In the genomic region with DNA sequence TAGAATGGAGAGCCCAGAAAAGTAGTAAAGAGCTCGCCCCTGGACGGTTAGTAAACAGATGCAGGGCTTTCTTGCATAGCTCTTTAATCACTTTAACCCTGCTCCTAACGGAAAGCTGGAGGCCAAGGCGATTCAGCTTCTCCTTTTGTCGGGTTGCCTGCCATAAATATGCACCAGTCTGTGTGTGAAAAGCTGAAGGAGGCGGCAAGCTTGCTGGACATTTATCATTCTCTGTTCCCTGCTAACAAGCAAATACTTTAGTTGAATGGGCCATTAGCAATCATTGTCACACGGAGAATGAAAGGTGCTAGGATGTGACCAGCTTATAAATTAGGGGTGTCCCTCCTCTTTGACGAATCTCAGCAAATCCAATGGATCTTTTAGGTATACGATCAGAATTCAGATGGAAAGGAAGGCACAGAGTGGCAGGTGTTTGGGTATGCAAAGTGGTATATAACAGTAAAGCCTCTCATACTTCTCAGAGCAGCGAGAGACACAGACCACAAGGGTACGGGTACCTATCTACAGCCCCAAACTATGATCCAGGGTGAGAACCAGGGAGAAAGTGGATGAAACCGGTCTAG, we compare ENCODE assay signal across 9 mouse cellular contexts. TPM values are rescaled to one million over a fixed set of nuclear protein-coding genes. Genes with fewer than 3 reads are reported as not detected.
A peak's percentile ranks its signal among the peaks of the same experiment; 100 is the strongest.
DNase-seq lines count a peak whose midpoint lies in the region; ATAC-seq and TF ChIP-seq lines count a peak whose summit lies in the region.
"Had no signal": no experiment of that assay in that cellular context is flagged by ENCODE, and none has a peak within 500 bp of the region (broad histone marks: within the 10 kb centered on the region; RNA-seq: fewer than 3 reads in every experiment).

No protein-coding gene starts in this region.

- intact Hi-C loops in gastrocnemius, adult 2 months (cut with DNase I), result no loop called here

- WGBS in lung, embryonic 15.5 days, result 41% methylated on average over 12 of the region's 12 CpGs
- 49% methylated on average over 12 of the region's 12 CpGs for WGBS in limb, embryonic 13.5 days
- 42% methylated on average over 12 of the region's 12 CpGs for WGBS in stomach, embryonic 16.5 days

- H3K9me3 ChIP-seq in lung, embryonic 15.5 days, result no peaks in the 10 kb centered on the region
- H3K9me3 ChIP-seq in limb, embryonic 13.5 days, result no peaks in the 10 kb centered on the region
- no peaks in the 10 kb centered on the region for H3K9me3 ChIP-seq in stomach, embryonic 16.5 days (replicated peaks; ENCODE audit: control insufficient read depth, low read length)

- H3K4me1 ChIP-seq in lung, embryonic 15.5 days, result peaks cover 74% of the 10 kb centered on the region
- peaks cover 88% of the 10 kb centered on the region for H3K4me1 ChIP-seq in limb, embryonic 13.5 days
- peaks cover 40% of the 10 kb centered on the region for H3K4me1 ChIP-seq in stomach, embryonic 16.5 days (ENCODE audit: control insufficient read depth, insufficient read depth, low read length)

- no peak overlapping the region for H3K9ac ChIP-seq in lung, embryonic 15.5 days
- no peak overlapping the region for H3K9ac ChIP-seq in limb, embryonic 13.5 days
- H3K9ac ChIP-seq in stomach, embryonic 16.5 days (ENCODE audit: low read length), result no peak overlapping the region

- DNase-seq in gastrocnemius, adult 2 months, result no peak
- no peak for DNase-seq in gastrocnemius, postnatal 4 days (ENCODE audit: low spot score in 2 of 2)
- no peak for DNase-seq in lung, postnatal 10 days
- no peak for DNase-seq in MN1 (ENCODE audit: low spot score)
- DNase-seq: right cerebral cortex, postnatal 4 days had no signal

- H3K27ac ChIP-seq in gastrocnemius, adult 2 months, result no peak overlapping the region; the same call in 1 of the 2 replicates
- H3K27ac ChIP-seq in lung, embryonic 15.5 days, result no peak overlapping the region
- no peak overlapping the region for H3K27ac ChIP-seq in limb, embryonic 13.5 days
- H3K27ac ChIP-seq in stomach, embryonic 16.5 days (ENCODE audit: low read length), result no peak overlapping the region

- TF ChIP-seq CTCF in gastrocnemius, adult 2 months (IDR thresholded peaks at IDR 0.05), result no peak

- no peaks in the 10 kb centered on the region for H3K27me3 ChIP-seq in lung, embryonic 15.5 days
- no peaks in the 10 kb centered on the region for H3K27me3 ChIP-seq in limb, embryonic 13.5 days
- H3K27me3 ChIP-seq in stomach, embryonic 16.5 days (ENCODE audit: control insufficient read depth, insufficient read depth, low read length), result no peaks in the 10 kb centered on the region

- no peak for ATAC-seq in lung, embryonic 15.5 days (ENCODE audit: borderline replicate concordance, extremely low read depth, low FRiP score, low TSS enrichment)
- no peak for ATAC-seq in limb, embryonic 13.5 days (ENCODE audit: low FRiP score, low read depth)
- no peak for ATAC-seq in stomach, embryonic 16.5 days (ENCODE audit: insufficient read depth, low FRiP score)
- no peak for ATAC-seq in cerebellum, adult (ENCODE audit: insufficient number of reproducible peaks, low FRiP score, low TSS enrichment)

- H3K36me3 ChIP-seq in lung, embryonic 15.5 days, result no peaks in the 10 kb centered on the region
- peaks cover 11% of the 10 kb centered on the region for H3K36me3 ChIP-seq in limb, embryonic 13.5 days
- no peaks in the 10 kb centered on the region for H3K36me3 ChIP-seq in stomach, embryonic 16.5 days (ENCODE audit: control insufficient read depth, insufficient read depth, low read length)

- peak overlapping the region; percentile 82 for H3K4me3 ChIP-seq in gastrocnemius, adult 2 months
- H3K4me3 ChIP-seq in lung, embryonic 15.5 days, result no peak overlapping the region
- no peak overlapping the region for H3K4me3 ChIP-seq in limb, embryonic 13.5 days
- H3K4me3 ChIP-seq in stomach, embryonic 16.5 days (replicated peaks; ENCODE audit: low read length), result no peak overlapping the region

- H3K4me2 ChIP-seq in lung, embryonic 15.5 days, result peak overlapping the region; percentile 11
- H3K4me2 ChIP-seq in limb, embryonic 13.5 days (replicated peaks), result peak overlapping the region; percentile 89
- H3K4me2 ChIP-seq in stomach, embryonic 16.5 days (ENCODE audit: low read depth, low read length), result 0 out of 2 replicates have a peak overlapping the region, but pooled peaks have one; percentile 10

RNA-seq across cellular contexts. Expression of a gene that starts 7.0 kb away (rescaled TPM):
- 1 to 10 TPM; 5.7 to 6.6 TPM for total RNA-seq in gastrocnemius, adult 2 months (2021)
- 10 to 100 TPM; 25.1 to 28.3 TPM for total RNA-seq in gastrocnemius, postnatal 4 days (2021)
- polyA plus RNA-seq in lung, embryonic 15.5 days (2015; fragmentation: Nextera tagmentation; extraction: Ambion mirVana), result 25.7 and 26.2 TPM in 2 replicates
- polyA plus RNA-seq in limb, embryonic 13.5 days (2015; fragmentation: Nextera tagmentation; extraction: Ambion mirVana), result 32.6 and 33.3 TPM in 2 replicates
- polyA plus RNA-seq in stomach, embryonic 16.5 days (2015; fragmentation: Nextera tagmentation; extraction: Ambion mirVana), result 8.4 and 8.7 TPM in 2 replicates

RNA-seq across cellular contexts. Expression of a gene that starts 36.3 kb away (rescaled TPM):
- 10 to 100 TPM; 36.4 to 41.4 TPM for total RNA-seq in gastrocnemius, adult 2 months (2021)
- 10 to 100 TPM; 50.9 to 75.9 TPM for total RNA-seq in gastrocnemius, postnatal 4 days (2021)
- 152 and 154 TPM in 2 replicates for polyA plus RNA-seq in lung, embryonic 15.5 days (2015; fragmentation: Nextera tagmentation; extraction: Ambion mirVana)
- 188 and 200 TPM in 2 replicates for polyA plus RNA-seq in limb, embryonic 13.5 days (2015; fragmentation: Nextera tagmentation; extraction: Ambion mirVana)
- polyA plus RNA-seq in stomach, embryonic 16.5 days (2015; fragmentation: Nextera tagmentation; extraction: Ambion mirVana), result 94.6 and 100 TPM in 2 replicates

Comparison
In these comparisons a context has a peak if more than half of its experiments do, and no peak if none do; other contexts are left out.
1. H3K4me2 ChIP-seq: peak in every context shown above with its lines; median percentile 89 in limb, embryonic 13.5 days; 11 in lung, embryonic 15.5 days; 10 in stomach, embryonic 16.5 days.